15 mouse cellular contexts compared by ENCODE assay signal in genomic region chr5:118688886-118689835, GRCm38 (mm10).
DNase-seq lines count a peak whose midpoint lies in the region; ATAC-seq lines count a peak whose summit lies in the region.
"Had no signal": no experiment of that assay in that cellular context is flagged by ENCODE, and none has a peak within 500 bp of the region (broad histone marks: within the 10 kb centered on the region; RNA-seq: fewer than 3 reads in every experiment).

No protein-coding gene starts in this region.

- no peaks in the 10 kb centered on the region for H3K36me3 ChIP-seq in lung, embryonic 16.5 days (ENCODE audit: control insufficient read depth, insufficient read depth, low read length)
- no peaks in the 10 kb centered on the region; the same call in 1 of the 2 replicates for H3K36me3 ChIP-seq in midbrain, embryonic 13.5 days
- H3K36me3 ChIP-seq: embryonic facial prominence, embryonic 12.5 days had no signal

- no peak overlapping the region for H3K4me2 ChIP-seq in lung, embryonic 16.5 days (ENCODE audit: low read depth, low read length)
- no peak overlapping the region for H3K4me2 ChIP-seq in midbrain, embryonic 13.5 days (replicated peaks)
- H3K4me2 ChIP-seq: embryonic facial prominence, embryonic 12.5 days; liver, embryonic 13.5 days; neural tube, embryonic 12.5 days had no signal

- H3K9ac ChIP-seq in lung, embryonic 16.5 days (ENCODE audit: low read length): no peak overlapping the region
- H3K9ac ChIP-seq in midbrain, embryonic 13.5 days (replicated peaks): no peak overlapping the region
- H3K9ac ChIP-seq: embryonic facial prominence, embryonic 12.5 days; liver, embryonic 13.5 days; neural tube, embryonic 12.5 days had no signal

- WGBS in lung, embryonic 16.5 days: 60% methylated on average over 15 of the region's 15 CpGs
- WGBS in midbrain, embryonic 13.5 days: 88% methylated on average over 14 of the region's 15 CpGs

- no peak overlapping the region for H3K27ac ChIP-seq in lung, embryonic 16.5 days (ENCODE audit: low read length)
- no peak overlapping the region for H3K27ac ChIP-seq in midbrain, embryonic 13.5 days
- H3K27ac ChIP-seq: embryonic facial prominence, embryonic 12.5 days; kidney, postnatal 0 days; neural tube, embryonic 12.5 days had no signal

- no peaks in the 10 kb centered on the region; the same call in none of the 2 replicates for H3K4me1 ChIP-seq in lung, embryonic 16.5 days (replicated peaks; ENCODE audit: control insufficient read depth, insufficient read depth, low read length)
- H3K4me1 ChIP-seq in midbrain, embryonic 13.5 days (replicated peaks): peaks cover 46% of the 10 kb centered on the region
- H3K4me1 ChIP-seq: embryonic facial prominence, embryonic 12.5 days had no signal

- H3K4me3 ChIP-seq in lung, embryonic 16.5 days (ENCODE audit: low read length): no peak overlapping the region
- no peak overlapping the region for H3K4me3 ChIP-seq in midbrain, embryonic 13.5 days (replicated peaks)
- H3K4me3 ChIP-seq: embryonic facial prominence, embryonic 12.5 days; liver, embryonic 13.5 days; neural tube, embryonic 12.5 days had no signal

- peaks cover 3% of the 10 kb centered on the region; the same call in 1 of the 2 replicates for H3K27me3 ChIP-seq in lung, embryonic 16.5 days (ENCODE audit: control insufficient read depth, insufficient read depth, low read depth, low read length)
- H3K27me3 ChIP-seq in midbrain, embryonic 13.5 days: no peaks in the 10 kb centered on the region
- H3K27me3 ChIP-seq: embryonic facial prominence, embryonic 12.5 days; liver, embryonic 13.5 days; neural tube, embryonic 12.5 days had no signal

- no peaks in the 10 kb centered on the region for H3K9me3 ChIP-seq in lung, embryonic 16.5 days (ENCODE audit: control insufficient read depth, low read length)
- no peaks in the 10 kb centered on the region for H3K9me3 ChIP-seq in midbrain, embryonic 13.5 days
- H3K9me3 ChIP-seq: embryonic facial prominence, embryonic 12.5 days; liver, embryonic 13.5 days; neural tube, embryonic 12.5 days had no signal

- peak; percentile 41 for ATAC-seq in lung, embryonic 16.5 days (ENCODE audit: low read depth)
- ATAC-seq in midbrain, embryonic 13.5 days: no peak
- ATAC-seq: CD4-positive, CD25-positive, alpha-beta regulatory T cell, adult 4 months had no signal

- peak; percentile 22 for DNase-seq in testis, postnatal 10 days (ENCODE audit: low spot score)
- no peak for DNase-seq in testis, postnatal 14 days (ENCODE audit: low spot score)
- DNase-seq in cerebellum, postnatal 10 days: peak; percentile 67 to 78
- DNase-seq in embryo, embryonic 9.5 days (ENCODE audit: extremely low spot score): no peak
- DNase-seq in Muller cell, postnatal 12 days (ENCODE audit: inconsistent ontology term): no peak
- DNase-seq: adrenal gland, postnatal 36 days; gastrocnemius, postnatal 36 days; liver, embryonic 13.5 days; right cerebral cortex, postnatal 14 days had no signal

Comparison
In these comparisons a context has a peak if more than half of its experiments do, and no peak if none do; other contexts are left out.
1. DNase-seq: peak in testis, postnatal 10 days (single experiment) and cerebellum, postnatal 10 days (2 of 2); none in testis, postnatal 14 days (single experiment), embryo, embryonic 9.5 days (single experiment) and Muller cell, postnatal 12 days (single experiment).